Mouse (Mus musculus) thymus, postnatal 0 days (tissue): ENCODE data around the gene Nav2. TPM values are rescaled to one million over a fixed set of nuclear protein-coding genes. Genes with fewer than 3 reads are reported as not detected.
A peak's percentile ranks its signal among the peaks of the same experiment; 100 is the strongest.

Source experiments
- DNase-seq: peaks from one replicate; pipeline ENCODE4 v3.0.0-alpha.2; 2015; ENCODE audit warnings: low spot score
- polyA plus RNA-seq: library from polyadenylated mRNA; unstranded; fragments of >200 nt; fragmentation: Nextera tagmentation; extraction: Ambion mirVana; gene quantifications from 2 replicates; pipeline ENCODE4 v1.2.1, GENCODE M21; 2015

The Nav2 gene
- polyA plus RNA-seq, 1 experiment from 2014 or later, result 26.8 TPM

DNA sequence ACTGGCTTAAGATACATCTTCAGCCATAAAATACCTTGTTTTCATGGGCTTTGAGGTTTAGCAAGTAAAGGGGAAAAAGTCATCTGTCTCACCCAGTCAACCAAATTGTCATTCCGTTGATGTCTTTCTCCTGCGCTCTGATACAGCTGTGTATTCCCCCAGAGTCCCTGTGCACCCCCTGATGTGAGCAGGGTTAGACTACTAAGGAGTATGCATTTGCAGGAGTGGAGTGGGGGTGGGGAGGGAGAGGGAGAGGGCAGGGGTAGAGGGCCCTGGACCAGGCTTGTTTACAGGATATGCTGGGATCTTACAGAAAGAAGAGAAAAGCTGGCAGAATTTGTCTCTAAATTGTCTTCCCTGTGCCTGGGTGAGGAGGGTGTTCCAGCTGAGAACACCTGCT is 440.1 kb downstream of the Nav2 start:
- no peak for DNase-seq

DNA sequence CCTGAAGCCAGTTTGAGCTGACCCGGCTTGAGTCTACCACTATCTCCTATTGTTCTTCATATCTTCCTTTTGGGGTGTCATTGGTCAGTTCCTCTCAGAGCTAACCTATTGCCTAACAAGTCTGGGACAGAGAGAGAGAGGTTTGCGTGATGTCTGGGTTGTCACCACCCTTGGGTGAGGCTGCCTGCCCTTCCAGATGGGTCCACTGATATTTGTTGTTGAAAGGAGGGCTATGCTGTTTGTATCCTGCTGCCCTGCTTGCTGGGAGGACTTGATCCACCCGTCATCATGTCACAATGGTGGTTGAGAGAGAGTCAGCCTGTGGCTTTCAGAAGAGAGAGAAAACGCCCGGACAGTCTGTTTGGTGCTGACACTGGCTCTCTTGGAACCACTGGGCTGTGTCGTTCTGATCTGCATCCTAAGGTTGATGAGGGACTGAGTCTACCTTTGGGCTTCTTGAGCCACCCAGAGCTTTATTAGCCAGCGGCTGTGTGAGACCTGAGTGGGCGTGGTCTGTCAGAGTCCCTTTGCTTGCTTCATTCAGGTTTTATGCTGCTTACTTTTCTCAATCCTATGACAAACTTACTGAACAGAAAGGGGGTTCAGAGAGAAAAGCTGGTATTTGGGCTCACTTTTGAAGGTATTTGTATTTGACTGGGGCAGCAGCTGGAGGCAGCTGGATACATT is 441.9 kb downstream of the Nav2 start:
- no peak for DNase-seq

DNA sequence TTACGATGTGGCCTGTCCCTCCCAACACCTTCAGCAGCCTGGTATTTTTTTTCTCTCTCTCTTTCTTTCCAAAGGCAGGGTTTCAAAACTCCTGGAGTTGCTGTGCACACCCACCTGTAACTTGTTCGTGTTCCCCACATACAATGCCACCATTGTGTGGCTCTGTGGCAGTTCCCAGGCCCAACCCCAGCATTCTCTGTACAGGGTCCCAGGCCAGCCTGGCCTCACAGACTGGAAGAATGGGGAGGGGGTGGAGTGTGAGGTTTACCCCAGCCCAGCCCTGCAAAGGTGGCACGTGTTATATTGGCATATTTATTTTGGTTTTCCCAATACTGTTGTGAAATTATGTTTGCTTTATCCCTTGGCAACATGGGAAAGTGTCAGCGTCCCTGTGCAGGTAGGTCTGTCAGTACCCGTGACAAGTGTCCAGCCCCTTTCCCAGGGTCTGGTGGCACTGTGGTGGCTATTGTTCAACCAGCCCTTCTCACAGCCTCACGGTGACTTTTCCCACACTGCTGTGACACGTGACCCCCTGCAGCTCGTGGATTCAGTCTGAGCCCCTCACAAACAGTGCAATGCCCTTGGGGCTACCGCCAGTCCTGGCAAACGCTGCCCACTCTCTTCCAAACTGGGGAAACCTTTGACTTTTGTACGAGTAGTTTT is 443.2 kb downstream of the Nav2 start:
- no peak for DNase-seq

DNA sequence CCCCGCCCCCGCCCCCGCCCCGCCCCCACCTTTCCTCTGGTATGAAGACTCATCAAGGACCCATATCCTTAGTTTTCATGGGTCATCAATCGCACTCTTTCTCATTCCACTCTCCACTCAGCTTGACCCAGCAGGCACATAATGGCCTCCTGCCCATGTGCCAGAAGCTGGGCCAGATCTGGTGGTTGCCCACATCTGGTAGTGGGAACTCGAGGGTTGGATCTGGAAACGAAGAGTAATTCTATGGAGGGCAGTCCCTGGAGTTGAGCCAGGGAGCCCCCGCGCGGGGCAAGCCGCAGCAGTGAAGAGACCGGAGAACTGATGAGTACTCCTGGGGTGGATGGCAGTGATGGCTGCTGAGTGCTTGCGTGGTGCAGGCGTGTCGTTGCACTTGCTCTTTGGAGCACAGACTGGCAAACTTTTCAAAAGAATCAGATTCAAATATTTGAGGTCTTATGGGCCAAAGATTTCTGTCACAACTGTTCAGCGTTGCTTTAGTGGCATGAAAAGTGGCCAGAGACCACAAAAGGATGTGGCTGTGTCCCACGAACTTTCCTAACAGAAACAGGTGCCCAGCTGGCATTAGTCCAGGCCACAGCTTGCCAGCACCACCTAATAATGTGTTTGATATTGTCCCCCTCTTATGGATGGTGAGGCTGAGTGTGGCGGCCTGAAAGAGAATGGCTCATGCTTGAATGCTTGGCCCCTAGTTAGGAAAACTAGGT is 449.1 kb downstream of the Nav2 start:
- no peak for DNase-seq

DNA sequence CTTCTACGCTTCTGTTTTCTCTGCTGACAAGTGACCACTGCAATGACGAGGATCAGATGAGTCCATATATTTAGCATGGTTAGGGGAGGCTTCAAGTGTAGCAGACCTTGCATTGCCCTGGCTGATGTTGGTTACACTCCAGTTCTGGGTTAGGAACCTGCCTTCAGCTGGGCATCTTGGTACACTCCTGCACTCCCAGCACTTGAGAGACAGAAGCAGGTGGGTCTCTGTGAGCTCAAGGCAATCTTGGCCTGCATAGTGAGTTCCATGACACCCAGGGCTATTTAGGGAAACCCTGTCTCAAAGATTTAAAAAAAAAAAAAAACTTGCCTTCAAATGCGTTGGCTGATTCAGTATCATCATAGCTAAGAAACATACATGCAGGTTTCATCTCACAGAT is 450.6 kb downstream of the Nav2 start:
- no peak for DNase-seq

DNA sequence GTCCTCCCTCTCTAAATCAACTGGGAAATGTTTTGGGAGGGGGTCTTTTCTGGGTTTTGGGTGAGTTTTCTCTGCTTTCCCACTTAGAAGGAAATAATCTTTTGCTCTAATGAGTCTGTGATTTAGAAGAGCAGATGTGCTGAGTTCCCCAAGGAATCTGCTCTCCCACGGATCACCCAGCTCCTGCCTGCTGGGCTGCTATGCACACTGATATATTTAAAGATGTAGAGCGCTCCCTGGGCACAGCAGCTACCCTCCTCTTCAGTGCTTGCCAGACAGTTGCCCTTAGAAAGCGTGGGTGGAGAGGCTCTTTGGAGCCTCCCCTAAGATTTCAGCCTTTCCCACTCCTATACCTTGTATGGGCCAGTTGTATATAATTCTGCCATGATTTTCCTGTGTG is 452.1 kb downstream of the Nav2 start:
- no peak for DNase-seq

DNA sequence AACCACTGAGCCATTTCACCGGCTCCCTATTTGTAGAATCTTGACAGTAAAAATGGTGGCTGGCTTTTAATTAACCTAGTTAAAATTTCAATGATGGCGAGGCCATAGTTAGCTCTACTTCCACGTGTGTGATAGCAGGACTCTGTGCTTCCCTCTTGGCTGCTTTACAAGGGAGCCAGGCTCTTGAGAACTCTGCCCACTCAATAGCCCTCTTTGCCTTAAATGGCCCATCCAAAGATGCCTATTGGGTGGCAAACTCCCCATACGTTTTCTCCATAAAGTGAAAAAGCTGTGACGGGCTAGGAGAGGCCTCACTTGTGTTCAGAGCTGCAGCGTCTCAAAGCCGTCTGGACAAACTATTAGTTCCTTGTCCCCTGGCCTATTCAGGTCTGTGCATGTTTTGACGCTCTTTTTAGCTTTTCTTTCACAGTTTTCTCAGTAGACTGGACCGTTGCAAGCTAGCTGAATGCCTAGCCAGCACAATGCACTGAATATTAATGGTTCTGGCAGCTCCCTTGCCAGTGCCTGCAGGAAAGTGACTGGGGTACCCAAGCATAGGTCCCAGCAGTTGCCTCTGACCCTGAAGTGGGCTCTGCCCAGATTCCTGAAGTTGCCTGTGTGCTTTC is 453.1 kb downstream of the Nav2 start:
- no peak for DNase-seq

DNA sequence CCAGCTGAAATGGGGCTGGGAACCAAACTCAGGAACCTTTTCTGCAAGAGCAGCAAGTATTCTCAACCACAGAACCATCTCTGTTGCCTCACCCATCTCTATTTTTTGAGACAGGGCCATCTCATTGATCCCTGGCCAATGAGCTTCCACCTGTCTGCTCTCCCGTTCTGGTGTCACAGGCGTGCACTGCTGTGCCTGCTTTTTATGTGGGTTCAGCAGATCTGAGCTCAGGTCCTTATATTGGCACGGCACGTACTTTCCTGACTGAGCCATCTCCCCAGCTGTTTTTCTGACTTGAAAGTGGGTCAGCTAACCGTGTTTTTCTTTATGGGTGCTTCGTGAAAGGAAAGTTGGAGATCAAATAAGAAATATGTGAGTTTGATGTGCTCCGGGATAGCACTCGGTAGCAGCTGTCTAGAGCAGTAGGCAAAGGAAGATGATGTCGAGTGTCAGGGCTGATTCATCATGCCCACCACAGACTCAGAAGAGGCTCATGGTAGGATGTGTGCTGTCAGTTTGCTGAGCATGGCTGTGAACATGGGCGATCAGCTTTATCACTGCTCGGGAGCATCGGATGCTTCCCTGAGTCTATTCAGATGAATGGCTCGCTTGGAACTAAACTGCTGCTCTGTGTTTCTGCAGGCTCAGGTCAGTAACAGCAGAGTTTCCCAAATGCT is 456.1 kb downstream of the Nav2 start:
- peak; percentile 92 for DNase-seq

DNA sequence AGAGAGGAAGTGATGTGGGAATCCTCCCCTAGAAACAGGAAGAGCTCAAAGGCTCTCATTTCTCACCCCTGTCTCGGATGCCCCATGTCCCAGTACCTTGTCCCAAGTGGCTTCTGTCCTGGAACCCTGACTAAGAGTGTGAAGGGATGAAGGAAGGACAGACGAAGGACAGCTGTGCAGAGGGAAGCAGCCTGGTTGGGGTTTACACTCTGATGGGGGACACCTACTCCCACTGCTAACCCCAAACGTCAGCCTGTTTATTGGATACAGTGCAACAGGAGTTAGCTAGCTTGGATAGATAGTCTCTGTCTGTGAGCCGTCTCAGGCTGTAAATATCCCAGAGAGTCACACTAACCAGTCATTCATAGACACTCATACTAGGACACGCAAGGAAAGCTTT is 460.1 kb downstream of the Nav2 start:
- no peak for DNase-seq

DNA sequence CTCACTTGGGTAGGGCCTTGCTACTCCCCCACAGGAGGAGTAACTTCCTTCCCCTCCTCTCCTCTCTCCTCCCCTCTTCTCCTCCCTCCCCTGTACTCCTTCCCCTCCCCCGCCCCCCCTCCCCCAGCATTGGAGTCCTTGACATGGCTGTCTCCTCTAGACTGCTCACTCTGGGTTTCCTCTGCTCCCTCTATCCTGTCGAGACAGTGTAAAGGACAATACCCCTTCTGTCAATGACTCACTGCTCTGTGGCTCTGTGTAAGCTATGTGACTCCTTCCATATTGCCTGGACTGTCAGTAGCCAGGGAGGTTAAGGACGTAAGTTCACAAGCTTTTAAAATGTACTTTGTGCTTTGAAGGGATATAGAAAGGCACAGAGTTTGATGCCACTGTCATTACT is 460.5 kb downstream of the Nav2 start:
- no peak for DNase-seq

DNA sequence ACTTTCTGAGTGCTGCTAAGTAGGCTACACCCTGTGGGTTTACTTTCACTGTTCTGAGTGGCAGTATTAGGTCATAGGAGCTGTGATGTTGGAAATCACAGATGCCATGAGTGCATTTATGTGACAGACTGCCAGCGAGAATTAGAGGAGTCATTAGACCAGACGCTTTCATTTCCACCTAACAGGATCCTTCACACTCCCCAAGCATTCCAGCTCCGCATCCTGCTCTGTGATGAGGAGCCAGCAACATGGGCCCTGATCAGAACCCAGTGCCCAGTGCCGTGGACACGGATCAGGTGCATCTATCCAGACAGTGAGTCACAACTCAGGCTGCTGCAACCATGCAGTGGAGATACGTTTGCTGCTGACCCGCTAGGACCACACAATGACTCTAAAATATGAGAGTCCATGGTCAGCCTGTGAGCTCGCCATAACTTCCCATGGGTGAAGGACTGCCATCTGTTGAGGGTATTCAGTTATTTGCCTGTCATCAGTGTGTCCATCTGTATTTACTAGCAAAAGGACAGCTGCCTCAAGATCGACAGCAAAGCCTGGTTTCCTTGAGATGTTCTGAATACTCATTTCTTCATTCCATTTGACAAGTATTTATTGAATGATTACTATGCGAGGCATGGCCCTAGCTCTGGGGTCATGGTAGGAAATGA is 461.4 kb downstream of the Nav2 start:
- DNase-seq, result no peak

DNA sequence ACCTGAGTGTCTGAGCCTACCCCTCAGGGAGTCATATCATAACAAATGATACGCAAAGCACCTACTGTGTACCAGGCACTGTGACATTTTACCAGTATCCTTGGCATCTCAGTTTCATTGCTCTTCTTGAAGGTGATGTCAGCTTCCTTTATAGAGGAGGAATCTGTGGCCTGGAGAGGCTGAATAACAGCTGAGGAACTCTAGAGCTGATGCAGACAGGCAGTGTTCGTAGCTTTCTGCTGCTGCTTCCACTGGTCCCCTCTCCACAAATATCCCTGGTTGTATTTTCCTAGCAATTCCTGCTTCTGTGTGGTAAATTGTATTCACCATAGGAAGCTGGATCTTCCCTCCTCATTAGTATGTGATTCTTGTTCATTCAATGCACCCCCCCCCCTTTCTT is 462.8 kb downstream of the Nav2 start:
- DNase-seq, result no peak

DNA sequence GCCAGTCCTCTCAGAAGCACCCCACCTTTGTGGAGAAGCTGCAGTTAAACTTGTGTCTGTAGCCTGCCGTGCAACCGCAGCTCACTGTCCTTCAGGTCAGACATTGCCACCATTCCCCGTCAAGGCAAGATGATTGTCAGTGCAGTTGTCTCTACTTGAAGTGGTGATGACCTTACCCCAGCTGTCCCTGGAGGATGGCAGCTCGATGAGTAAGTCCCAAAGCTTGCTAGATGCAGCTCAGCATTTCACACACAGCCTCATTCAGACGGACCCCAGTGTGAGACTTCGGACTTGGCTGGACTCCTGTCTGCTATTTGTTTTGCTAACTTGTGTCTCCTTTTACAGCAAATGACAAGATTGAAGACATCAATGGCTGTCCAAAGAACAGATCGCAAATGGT is 463.5 kb downstream of the Nav2 start:
- no peak for DNase-seq

DNA sequence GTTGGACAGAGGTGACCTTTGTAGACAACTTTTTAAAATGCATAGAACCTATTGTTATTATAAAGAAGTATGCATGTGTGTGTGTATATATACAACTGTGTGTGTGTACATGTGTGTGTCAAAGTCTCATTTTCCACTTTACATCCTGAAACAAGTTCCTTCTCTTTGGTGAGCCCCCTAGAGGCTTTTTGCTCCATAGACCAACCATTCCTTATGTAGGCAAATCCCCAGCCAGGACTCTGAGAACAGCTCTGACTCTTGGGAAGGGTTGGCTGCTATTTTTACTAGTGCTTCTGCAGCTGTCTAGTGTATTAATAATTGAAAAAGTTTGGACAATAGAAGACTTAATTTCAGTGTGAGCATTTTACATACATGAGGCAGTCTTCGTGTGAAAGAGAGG is 464.7 kb downstream of the Nav2 start:
- no peak for DNase-seq

DNA sequence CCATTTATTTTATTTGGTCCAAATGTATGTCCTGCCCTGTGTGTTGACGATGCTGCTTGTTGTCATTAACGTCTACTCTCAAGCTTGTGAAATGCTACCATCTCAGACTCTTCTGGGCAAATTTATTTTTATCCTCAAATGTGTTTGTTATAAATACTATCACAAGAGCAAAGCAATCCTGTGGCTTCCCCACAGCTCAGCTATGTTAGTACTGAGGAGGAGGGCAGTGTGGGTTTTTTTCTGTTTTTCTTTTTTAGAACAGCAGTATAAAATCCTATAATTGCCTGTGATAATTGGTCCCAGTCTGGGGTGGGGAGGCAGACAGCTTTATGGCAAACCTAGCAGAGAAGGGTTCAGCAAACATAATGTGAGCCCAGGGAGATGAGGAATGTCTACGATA is 465.1 kb downstream of the Nav2 start:
- no peak for DNase-seq

DNA sequence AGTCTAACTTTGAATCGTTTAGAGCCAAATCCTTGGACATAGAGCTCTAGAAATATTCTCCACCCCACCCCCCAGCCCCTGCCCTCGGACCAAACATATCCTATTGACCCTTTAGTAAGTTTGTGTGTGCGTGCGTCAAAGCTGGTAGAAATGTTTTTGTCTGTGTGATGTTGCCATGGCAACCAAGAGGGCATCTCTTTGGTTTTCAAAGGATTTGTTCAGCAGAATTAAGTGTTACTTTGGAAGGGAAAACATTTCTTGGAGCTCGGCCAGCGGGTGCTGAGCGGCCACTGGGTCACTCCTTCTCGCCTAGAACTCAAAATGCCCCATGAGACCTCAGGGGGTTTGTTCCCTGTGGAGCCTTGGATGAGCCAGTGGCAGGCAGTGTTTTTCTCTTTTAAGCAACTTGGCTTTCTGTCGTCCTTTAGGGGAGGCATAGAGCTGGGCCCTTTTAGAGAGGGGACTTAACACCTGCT is 467.0 kb downstream of the Nav2 start:
- no peak for DNase-seq

DNA sequence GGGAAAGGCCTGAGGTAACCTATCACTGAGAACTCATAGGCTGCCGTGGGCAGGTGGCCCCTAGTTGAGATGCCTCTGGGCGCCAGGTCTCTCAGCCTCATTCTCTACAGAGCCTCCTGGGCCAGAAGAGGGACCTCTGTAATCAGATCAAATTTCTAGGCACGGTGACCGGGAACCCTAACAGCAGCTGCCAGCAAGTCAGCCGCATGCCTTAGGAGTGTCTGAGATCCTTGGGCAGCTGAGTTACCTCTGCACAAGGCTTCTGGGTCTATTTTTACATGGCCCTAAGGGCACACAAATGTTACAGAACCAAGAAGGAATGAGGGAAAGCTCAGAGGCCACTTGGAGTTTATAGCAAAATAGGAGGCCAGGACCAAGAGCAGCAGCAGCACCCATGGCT is 470.1 kb downstream of the Nav2 start:
- DNase-seq, result no peak

DNA sequence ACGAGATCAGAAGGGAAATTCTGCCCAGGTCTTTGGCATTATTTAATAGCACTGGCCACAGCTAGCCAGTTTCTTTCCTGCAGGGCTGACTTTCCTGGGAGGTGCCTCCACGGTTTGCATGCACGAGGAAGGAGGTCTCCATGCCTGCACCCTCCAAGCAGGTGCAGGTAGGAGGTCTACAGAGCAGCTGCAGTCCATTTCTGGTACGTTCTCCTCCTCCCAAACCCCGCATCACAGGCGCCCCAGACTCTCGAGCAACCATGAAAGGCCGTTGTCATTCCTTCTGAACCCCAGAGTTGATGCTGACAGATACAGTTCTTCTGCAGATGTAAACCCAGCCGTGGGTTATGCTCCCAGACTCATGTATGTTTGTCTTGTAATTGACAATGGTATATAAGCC is 472.4 kb downstream of the Nav2 start:
- peak; percentile 66 for DNase-seq

DNA sequence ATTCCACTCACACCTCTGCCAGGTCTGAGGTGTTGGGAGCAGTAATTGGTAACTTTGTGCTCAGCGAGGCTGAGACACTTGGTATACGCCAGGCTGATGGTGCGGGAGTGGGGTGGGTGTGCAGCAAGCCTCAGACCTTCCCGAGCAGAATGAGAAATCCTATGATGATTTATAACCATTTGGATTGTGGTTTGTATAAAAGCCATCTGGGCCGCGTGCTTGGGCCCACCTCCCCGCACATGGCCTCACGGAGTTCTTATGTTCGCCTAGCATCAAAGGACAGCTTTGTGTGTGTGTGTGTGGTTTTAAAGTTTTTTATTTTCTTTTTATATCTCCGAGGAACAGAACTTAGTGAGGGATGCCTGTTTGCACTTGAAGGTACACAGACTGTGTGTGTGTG is 474.4 kb downstream of the Nav2 start:
- peak; percentile 40 for DNase-seq

DNA sequence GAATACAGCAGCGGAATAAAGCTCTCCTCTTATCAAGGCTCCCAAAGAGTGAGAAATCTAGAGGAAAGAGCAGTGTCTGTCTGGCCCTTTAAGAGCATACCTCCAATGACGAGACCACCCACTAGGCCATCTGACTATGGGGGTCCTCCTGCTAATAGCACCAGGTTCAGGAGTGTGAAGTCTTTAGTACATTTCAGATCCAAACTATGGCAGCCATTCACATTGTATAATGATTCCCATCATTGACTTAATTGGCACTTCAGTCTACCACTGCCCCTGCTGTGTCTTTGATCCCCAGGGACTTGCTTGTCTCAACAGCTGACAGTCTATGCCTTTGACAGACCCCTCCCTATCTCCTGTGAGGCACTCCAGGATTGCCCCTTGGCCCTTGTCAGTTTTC is 479.6 kb downstream of the Nav2 start:
- no peak for DNase-seq

DNA sequence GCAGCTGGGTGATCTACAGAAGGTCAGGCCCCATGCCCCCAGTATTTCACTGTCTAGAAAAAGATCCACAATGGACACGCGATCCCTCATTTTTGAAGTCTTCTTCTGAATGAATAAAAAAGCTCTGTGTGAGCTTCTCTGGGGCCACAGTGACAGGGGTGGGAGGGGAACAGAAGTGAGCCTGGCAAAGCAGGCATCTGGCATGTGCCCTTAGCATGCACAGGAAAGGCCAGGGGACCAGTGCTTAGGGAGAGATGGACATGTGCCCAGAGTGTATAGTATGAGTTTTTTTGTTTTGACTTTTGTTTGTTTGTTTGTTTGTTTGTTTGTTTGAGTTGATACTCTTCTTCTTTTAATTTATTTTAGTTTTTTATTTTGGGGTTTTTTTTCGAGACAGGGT is 481.8 kb downstream of the Nav2 start:
- DNase-seq, result no peak
